Mouse (Mus musculus) C2C12 (cell line): ENCODE measurements around the gene Musk. TPM values are rescaled to one million over a fixed set of nuclear protein-coding genes. Genes with fewer than 3 reads are reported as not detected.

Experiments used
- H3K27me3 ChIP-seq: one replicate; pipeline ENCODE4 v1.6.1; 2011; ENCODE audit not compliant: control insufficient read depth, insufficient read depth, insufficient read length
- H3K36me3 ChIP-seq: one replicate; pipeline ENCODE4 v1.6.1; 2011; ENCODE audit not compliant: control insufficient read depth, insufficient read depth
- H3K4me3 ChIP-seq: one replicate; pipeline ENCODE4 v1.5.1; 2011; ENCODE audit warnings: mild to moderate bottlenecking, control low read depth; ENCODE audit not compliant: poor library complexity, insufficient read depth, severe bottlenecking
- H3K79me2 ChIP-seq: one replicate; pipeline ENCODE4 v1.6.1; 2011; ENCODE audit not compliant: control insufficient read depth, insufficient read depth
- H3K79me3 ChIP-seq: one replicate; pipeline ENCODE4 v1.6.1; 2011; ENCODE audit warnings: low read depth, control low read depth
- H3ac ChIP-seq: one replicate; pipeline ENCODE3; 2011; ENCODE audit warnings: low read depth; ENCODE audit not compliant: control insufficient read depth, insufficient read length
- CEBPB ChIP-seq: IDR thresholded peaks from one replicate; pipeline ENCODE4 v1.6.1; 2011; ENCODE audit warnings: low read depth, mild to moderate bottlenecking, control low read depth, moderate library complexity
- CTCF ChIP-seq: IDR thresholded peaks from one replicate; pipeline ENCODE4 v1.5.1; 2011; ENCODE audit not compliant: control insufficient read depth, insufficient read depth, insufficient read length
- FOSL1 ChIP-seq: IDR thresholded peaks from one replicate; pipeline ENCODE4 v1.8.0; 2011; ENCODE audit warnings: mild to moderate bottlenecking, low read length; ENCODE audit not compliant: poor library complexity, insufficient read depth, severe bottlenecking
- MAX ChIP-seq: IDR thresholded peaks from one replicate; pipeline ENCODE4 v1.6.1; 2011; ENCODE audit warnings: mild to moderate bottlenecking, control low read depth
- MYOD1 ChIP-seq: IDR thresholded peaks from one replicate; pipeline ENCODE4 v1.6.1; 2011; ENCODE audit warnings: low read depth; ENCODE audit not compliant: control insufficient read depth, insufficient read length
- MYOG ChIP-seq: IDR thresholded peaks from one replicate; pipeline ENCODE4 v1.6.1; 2011; ENCODE audit not compliant: control insufficient read depth, insufficient read length; ENCODE audit errors: extremely low read depth
- USF1 ChIP-seq: IDR thresholded peaks from one replicate; pipeline ENCODE4 v1.6.1; 2011; ENCODE audit warnings: low read depth, mild to moderate bottlenecking, control low read depth, moderate library complexity
- polyA plus RNA-seq: library from polyadenylated mRNA; unstranded; fragments of >200 nt; fragmentation: generic; extraction: Trizol; gene quantifications from one replicate; pipeline ENCODE4 v1.2.1, GENCODE M21; 2012; ENCODE audit warnings: missing spikeins

Gene Musk
- polyA plus RNA-seq, 1 experiment, result 10.1 TPM

DNA sequence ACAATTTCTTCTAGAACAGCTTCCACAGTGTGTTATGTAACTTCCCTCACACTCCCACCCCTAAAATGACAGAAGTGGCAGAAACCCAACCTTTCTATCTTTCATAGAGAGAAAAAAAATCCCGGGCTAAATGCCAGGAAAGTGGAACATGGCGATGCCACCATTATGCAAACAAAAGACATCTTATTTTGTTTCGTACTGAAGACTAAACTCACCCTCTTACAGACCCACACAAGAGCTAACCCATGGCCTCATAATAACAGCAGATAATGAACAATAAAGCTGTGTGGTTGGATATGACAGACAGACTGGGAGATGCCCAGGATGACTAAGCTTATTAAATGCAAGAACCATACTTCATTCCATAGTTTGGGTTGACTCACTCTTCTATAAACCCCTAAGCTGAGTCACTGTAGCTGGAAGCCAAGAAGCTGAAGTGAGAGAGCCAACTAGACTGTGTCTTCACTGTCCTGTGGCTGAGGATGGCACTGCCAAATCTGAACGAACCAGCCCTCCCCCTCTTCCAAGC lies 116.3 kb downstream of the Musk start:
- no peaks in the 10 kb centered on the region for H3K36me3 ChIP-seq
- TF ChIP-seq FOSL1, result peak; percentile 98
- TF ChIP-seq MAX, result peak; percentile 36
- TF ChIP-seq CEBPB, result peak; percentile 24
- TF ChIP-seq CTCF, result no peak
- TF ChIP-seq MYOD1, result no peak
- H3K79me2 ChIP-seq, result no peaks in the 10 kb centered on the region
- no peaks in the 10 kb centered on the region for H3K27me3 ChIP-seq
- no peak overlapping the region for H3ac ChIP-seq
- no peak overlapping the region for H3K4me3 ChIP-seq
- no peaks in the 10 kb centered on the region for H3K79me3 ChIP-seq

DNA sequence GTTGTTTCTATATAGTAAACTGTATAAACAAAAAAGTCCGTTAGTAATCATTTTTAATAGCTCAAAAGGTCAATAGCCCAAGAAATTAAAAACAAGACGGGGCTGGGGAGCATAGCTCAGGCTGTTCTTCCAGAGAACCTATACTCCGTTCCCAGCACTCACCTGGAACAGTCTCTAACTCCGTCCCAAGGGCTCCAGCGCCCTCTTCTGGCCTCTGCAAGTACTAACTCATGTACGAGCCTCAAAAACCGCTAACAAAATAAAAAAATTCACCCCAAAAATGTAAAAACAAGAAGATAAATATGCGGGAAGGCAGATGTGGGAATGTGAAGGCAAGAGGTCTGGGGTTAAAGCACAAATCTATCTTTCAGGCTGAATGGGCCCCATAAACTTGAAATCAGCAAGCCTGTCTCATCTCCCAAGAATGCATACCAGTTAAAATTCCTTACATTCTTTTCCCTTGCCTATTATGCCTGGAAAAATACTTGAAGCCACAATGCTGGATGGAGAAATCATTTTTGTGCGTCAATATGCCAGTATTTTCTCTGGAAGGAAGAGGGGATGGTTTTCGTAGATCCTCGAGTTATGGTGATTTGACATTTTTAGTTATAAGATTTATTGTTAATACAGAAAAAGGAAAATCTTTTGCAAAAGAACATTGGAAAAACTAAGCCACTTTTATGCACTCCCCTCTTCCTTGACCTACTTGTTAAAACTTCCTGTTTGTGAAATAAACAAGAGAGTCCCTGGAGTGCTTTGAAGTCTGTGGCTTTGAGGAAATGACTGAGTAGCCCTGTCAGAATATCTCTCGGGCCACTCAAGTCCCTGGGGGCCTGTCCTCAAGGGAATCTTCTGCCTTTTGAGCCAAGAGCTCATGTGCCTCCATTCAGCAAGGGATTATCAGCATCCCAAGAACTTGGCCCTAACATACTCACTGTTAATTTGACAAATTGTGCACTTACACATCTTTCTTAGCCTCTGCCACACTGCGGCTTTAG lies 127.7 kb downstream of the Musk start:
- no peaks in the 10 kb centered on the region for H3K79me2 ChIP-seq
- H3K4me3 ChIP-seq, result no peak overlapping the region
- no peaks in the 10 kb centered on the region for H3K27me3 ChIP-seq
- no peaks in the 10 kb centered on the region for H3K36me3 ChIP-seq
- peak; percentile 81 for TF ChIP-seq MAX
- peak; percentile 32 for TF ChIP-seq MYOD1
- TF ChIP-seq CTCF, result peak; percentile 2
- peak; percentile 15 for TF ChIP-seq USF1
- TF ChIP-seq CEBPB, result peak; percentile 26
- TF ChIP-seq MYOG, result no peak
- peak; percentile 18 for TF ChIP-seq FOSL1
- no peaks in the 10 kb centered on the region for H3K79me3 ChIP-seq
- H3ac ChIP-seq, result no peak overlapping the region

DNA sequence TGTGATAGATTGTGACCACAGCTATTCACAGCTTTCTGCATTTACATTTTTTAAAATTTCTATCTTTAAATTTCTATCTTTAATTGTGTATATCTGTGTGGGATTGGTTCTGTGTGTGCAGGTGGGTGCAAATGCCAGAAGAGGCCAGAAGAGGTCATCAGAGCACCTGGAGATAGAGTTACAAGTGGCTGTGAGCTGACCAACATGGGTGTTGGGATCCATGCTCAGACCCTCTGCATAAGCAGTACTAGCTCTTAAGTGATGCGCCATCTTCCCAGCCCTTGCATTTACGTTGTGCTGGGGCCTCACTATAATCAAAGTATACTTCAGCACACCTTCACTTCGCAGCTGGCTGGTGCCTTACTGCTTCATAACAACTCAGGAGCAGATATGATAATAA lies 129.8 kb downstream of the Musk start:
- Histone ChIP-seq H3K27me3 (no peaks in the 10 kb centered on the region), H3K36me3 (no peaks in the 10 kb centered on the region), H3ac (no peak overlapping the region), H3K4me3 (no peak overlapping the region), H3K79me3 (no peaks in the 10 kb centered on the region), H3K79me2 (no peaks in the 10 kb centered on the region)
- TF ChIP-seq FOSL1 (no peak), USF1 (no peak), MAX (no peak), CEBPB (no peak), CTCF (no peak), MYOG (no peak), MYOD1 (no peak)

DNA sequence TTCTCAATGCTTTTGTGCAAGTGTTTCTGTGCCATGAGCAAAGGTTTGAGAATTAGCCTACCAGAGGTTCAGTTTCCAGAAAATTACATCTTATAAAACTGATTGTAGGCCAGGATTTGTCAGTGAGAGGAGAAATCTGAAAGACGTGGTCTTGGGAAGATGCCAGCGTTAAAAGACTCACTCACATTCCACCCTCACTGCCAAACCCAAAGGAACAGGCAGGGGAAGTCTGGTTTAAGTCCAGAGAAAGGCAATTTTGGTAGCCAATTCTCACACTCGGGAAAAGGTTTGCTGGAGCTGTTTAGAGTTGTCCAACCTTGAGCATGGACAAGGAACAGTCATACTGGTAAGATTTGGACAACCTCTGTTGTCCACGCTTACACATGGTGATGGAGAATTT lies 131.6 kb downstream of the Musk start:
- no peak overlapping the region for H3ac ChIP-seq
- no peak overlapping the region for H3K4me3 ChIP-seq
- no peaks in the 10 kb centered on the region for H3K79me2 ChIP-seq
- no peaks in the 10 kb centered on the region for H3K27me3 ChIP-seq
- H3K36me3 ChIP-seq, result no peaks in the 10 kb centered on the region
- no peak for TF ChIP-seq FOSL1
- no peak for TF ChIP-seq MYOG
- no peak for TF ChIP-seq MYOD1
- H3K79me3 ChIP-seq, result no peaks in the 10 kb centered on the region

DNA sequence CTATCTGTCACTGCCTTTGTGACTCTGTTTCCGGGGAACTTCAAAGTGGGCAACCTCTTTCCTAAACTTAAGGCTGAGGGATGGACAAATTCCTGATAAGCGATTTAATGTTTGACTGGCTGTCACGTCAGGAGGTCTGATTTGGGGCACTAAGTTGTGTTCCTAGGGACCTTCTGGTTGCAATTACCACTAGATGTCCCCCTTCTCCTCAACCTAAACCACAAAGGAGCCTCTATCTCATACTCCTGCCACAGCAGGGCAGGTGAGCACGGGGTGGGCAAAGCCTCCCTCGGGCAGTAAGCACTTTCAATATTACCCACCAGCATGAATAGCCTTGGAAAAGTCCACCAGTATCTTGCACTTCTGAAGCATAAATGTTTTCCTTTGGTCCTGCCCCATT lies 133.5 kb downstream of the Musk start:
- Histone ChIP-seq H3K36me3 (no peaks in the 10 kb centered on the region), H3K27me3 (no peaks in the 10 kb centered on the region), H3K79me3 (no peaks in the 10 kb centered on the region), H3K79me2 (no peaks in the 10 kb centered on the region), H3ac (no peak overlapping the region), H3K4me3 (no peak overlapping the region)
- no peak for TF ChIP-seq MYOD1
- TF ChIP-seq FOSL1, result no peak
- no peak for TF ChIP-seq MYOG
- no peak for TF ChIP-seq CEBPB
- TF ChIP-seq MAX, result no peak
- TF ChIP-seq CTCF, result no peak
- no peak for TF ChIP-seq USF1
